Mouse (Mus musculus) heart, postnatal 0 days (tissue): Measurements from ENCODE around the gene Pml. TPM values are rescaled to one million over a fixed set of nuclear protein-coding genes. Genes with fewer than 3 reads are reported as not detected.

Source experiments
- ATAC-seq: fragments of 200-750 bp; cut with Nextera tagmentation; 2 replicates; pipeline ENCODE4 v1.8.0; 2017; ENCODE audit warnings: low read depth, moderate number of reproducible peaks, moderate library complexity; ENCODE audit not compliant: insufficient read depth
- DNase-seq: peaks from one replicate; pipeline ENCODE4 v3.0.0-alpha.2; 2016; ENCODE audit warnings: low spot score
- H3K27ac ChIP-seq: fragments of 300-500 bp; sonication (generic); 2 replicates; pipeline ENCODE4 v1.5.1; 2014; ENCODE audit warnings: low read depth, mild to moderate bottlenecking
- H3K27me3 ChIP-seq: fragments of 300-500 bp; sonication (generic); 2 replicates; pipeline ENCODE4 v1.6.1; 2014; ENCODE audit warnings: low read length, mixed read lengths; ENCODE audit not compliant: control insufficient read depth, insufficient read depth
- H3K36me3 ChIP-seq: fragments of 300-500 bp; sonication (generic); replicated peaks from 2 replicates; pipeline ENCODE4 v1.6.1; 2014; ENCODE audit warnings: low read length, mixed read lengths; ENCODE audit not compliant: control insufficient read depth, insufficient read depth
- H3K4me1 ChIP-seq: fragments of 300-500 bp; sonication (generic); 2 replicates; pipeline ENCODE4 v1.6.1; 2014; ENCODE audit warnings: antibody characterized with exemption; ENCODE audit not compliant: control insufficient read depth, insufficient read depth
- H3K4me2 ChIP-seq: fragments of 300-500 bp; sonication (generic); 2 replicates; pipeline ENCODE4 v1.6.1; 2014; ENCODE audit warnings: low read depth, mild to moderate bottlenecking, low read length, moderate library complexity
- H3K4me3 ChIP-seq: fragments of 300-500 bp; sonication (generic); 2 replicates; pipeline ENCODE4 v1.5.1; 2014; ENCODE audit warnings: low read depth, low read length
- H3K9ac ChIP-seq: fragments of 300-500 bp; sonication (generic); replicated peaks from 2 replicates; pipeline ENCODE4 v1.6.1; 2014; ENCODE audit warnings: low read depth, low read length, mixed read lengths
- H3K9me3 ChIP-seq: fragments of 300-500 bp; sonication (generic); replicated peaks from 2 replicates; pipeline ENCODE4 v1.6.1; 2016; ENCODE audit warnings: low read length; ENCODE audit not compliant: control insufficient read depth
- CTCF ChIP-seq: IDR thresholded peaks from 2 replicates; pipeline ENCODE4 v1.5.1; 2016; ENCODE audit warnings: antibody characterized with exemption, control low read depth, low read depth
- EP300 ChIP-seq: IDR thresholded peaks from 2 replicates; pipeline ENCODE4 v1.6.1; 2016; ENCODE audit warnings: antibody characterized with exemption, low read depth
- WGBS: fragments of 180-500 bp; shearing (Covaris S2); extraction: QIAGEN DNeasy Blood & Tissue Kit; methylation state at CpG from one replicate; pipeline ENCODE4 v1.1.7; 2014; 5-methylcytosine and 5-hydroxymethylcytosine counted together
- polyA plus RNA-seq: library from polyadenylated mRNA; unstranded; fragments of >200 nt; fragmentation: Nextera tagmentation; extraction: Ambion mirVana; gene quantifications from 2 replicates; pipeline ENCODE4 v1.2.1, GENCODE M21; 2015
- total RNA-seq: library from RNA; depleted of rRNA; stranded (reverse); fragments of >200 nt; gene quantifications from 2 replicates; pipeline ENCODE4 v1.2.3, GENCODE M21; 2014; ENCODE audit warnings: low replicate concordance

Gene Pml
- total and polyA plus RNA-seq, 2 experiments from 2014 or later = 5.2 to 15.0 TPM

DNA sequence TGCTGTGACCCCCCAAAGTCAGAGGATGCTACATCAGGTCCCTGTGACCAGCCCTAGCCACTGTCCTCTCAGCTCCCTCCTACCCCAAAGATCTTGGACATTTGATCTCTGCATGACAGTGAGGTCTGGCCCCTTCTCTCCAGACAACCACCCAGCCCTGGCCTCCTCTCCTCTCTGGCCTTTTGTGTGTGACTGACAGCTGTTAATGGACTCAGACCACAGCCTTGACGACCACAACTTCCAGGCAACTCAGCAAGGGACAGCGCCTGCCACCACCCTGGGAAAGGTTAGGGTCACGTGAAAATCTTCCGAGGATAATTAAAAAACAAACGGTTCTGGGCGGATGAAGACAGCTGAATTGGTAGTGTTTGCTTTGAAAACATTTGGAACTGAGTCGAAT lies 44.9 kb upstream of the Pml start:
- Histone ChIP-seq H3K36me3 (no peaks in the 10 kb centered on the region; the same call in 1 of the 2 replicates), H3K9me3 (no peaks in the 10 kb centered on the region), H3K4me3 (no peak overlapping the region), H3K9ac (no peak overlapping the region), H3K4me1 (no peaks in the 10 kb centered on the region), H3K4me2 (no peak overlapping the region), H3K27me3 (no peaks in the 10 kb centered on the region), H3K27ac (no peak overlapping the region)
- DNase-seq = no peak
- TF ChIP-seq CTCF (no peak), EP300 (no peak)
- no peak for ATAC-seq
- whole genome bisulfite sequencing = 76% methylated on average over 7 of the region's 7 CpGs

DNA sequence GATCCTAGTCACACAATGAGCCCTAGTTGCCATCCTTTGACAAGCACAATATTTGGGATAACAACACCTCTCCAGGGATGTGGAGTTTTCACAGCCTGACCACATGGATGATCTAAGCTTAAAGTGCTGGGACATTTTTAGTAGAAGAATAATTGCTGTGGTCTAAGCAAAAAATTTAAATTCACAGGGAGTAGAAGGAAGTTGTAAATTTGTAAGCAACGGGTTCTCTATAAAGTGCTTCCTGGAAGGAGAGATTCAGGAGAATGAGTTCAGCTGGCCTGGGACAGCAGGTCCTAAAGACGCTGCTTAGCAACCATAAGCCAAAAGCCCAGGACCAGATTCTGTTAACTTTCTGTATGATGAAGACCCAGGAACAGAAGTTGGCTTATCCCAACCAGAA lies 40.3 kb upstream of the Pml start:
- TF ChIP-seq EP300 = no peak
- no peak for TF ChIP-seq CTCF
- Histone ChIP-seq H3K9ac (no peak overlapping the region), H3K4me2 (no peak overlapping the region), H3K4me1 (no peaks in the 10 kb centered on the region), H3K36me3 (no peaks in the 10 kb centered on the region; the same call in 1 of the 2 replicates), H3K4me3 (no peak overlapping the region), H3K9me3 (no peaks in the 10 kb centered on the region), H3K27ac (no peak overlapping the region), H3K27me3 (no peaks in the 10 kb centered on the region)
- DNase-seq (no peak), ATAC-seq (no peak)
- 81% methylated on average over 2 of the region's 2 CpGs for WGBS

DNA sequence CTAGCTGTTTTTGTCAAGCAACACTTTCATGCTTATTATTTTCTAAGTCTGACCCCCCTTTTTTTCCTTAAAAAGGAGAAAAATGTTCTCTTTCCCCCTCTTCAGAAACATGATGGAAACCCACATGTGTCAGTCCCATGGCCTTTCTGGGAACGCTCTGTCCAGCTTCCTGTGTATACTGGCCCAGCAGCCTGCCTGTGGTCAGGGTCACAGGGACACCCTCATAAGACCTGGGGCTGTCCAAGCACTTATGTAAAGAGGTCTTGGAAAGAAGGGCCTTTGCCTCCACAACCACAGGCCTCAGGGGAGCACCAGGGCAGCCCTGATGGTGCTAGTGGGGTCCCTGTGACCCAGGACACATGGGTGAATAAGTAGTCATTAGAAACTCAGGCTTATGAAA lies 39.5 kb upstream of the Pml start:
- no peak overlapping the region for H3K9ac ChIP-seq
- H3K27ac ChIP-seq = no peak overlapping the region
- no peaks in the 10 kb centered on the region for H3K27me3 ChIP-seq
- no peak overlapping the region for H3K4me3 ChIP-seq
- no peaks in the 10 kb centered on the region for H3K4me1 ChIP-seq
- 89% methylated on average over 1 of the region's 1 CpGs for WGBS
- ATAC-seq (no peak), DNase-seq (no peak)
- TF ChIP-seq EP300 (no peak), CTCF (no peak)
- H3K36me3 ChIP-seq = no peaks in the 10 kb centered on the region; the same call in 1 of the 2 replicates
- no peak overlapping the region for H3K4me2 ChIP-seq
- no peaks in the 10 kb centered on the region for H3K9me3 ChIP-seq

DNA sequence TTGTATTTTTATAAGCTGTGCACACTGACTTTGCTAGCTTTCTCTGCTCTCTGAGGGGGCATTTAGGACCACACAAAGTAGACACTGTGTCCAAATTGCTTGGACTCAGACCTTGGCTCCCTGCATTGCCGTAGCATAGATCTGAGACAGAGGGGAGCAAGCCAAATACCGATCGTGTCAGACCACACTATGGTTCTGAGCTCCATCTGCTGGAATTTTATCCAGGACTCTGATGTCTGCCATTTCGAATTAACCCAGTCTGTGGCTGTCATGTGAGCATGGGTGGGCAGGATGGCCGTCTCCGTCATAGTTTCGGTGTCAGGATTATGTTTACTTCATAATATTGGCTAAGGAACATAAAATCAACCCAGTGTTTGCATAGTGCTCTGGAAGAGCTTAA lies 33.8 kb upstream of the Pml start:
- H3K9ac ChIP-seq = no peak overlapping the region
- H3K4me1 ChIP-seq = 0 out of 2 replicates have a peak, but pooled peaks cover 3% of the 10 kb centered on the region
- DNase-seq (peak; percentile 5), ATAC-seq (no peak)
- H3K36me3 ChIP-seq = no peaks in the 10 kb centered on the region
- H3K4me3 ChIP-seq = no peak overlapping the region
- TF ChIP-seq CTCF (no peak), EP300 (no peak)
- H3K27me3 ChIP-seq = no peaks in the 10 kb centered on the region
- H3K4me2 ChIP-seq = no peak overlapping the region
- 48% methylated on average over 7 of the region's 7 CpGs for WGBS
- H3K9me3 ChIP-seq = no peaks in the 10 kb centered on the region
- peak overlapping the region; percentile 10; the same call in 1 of the 2 replicates for H3K27ac ChIP-seq

GRCm38 (mm10) chr9:58281597-58281996 lies 32.0 kb upstream of the Pml start:
- H3K4me3 ChIP-seq = no peak overlapping the region
- peak; percentile 51 for TF ChIP-seq CTCF
- no peak for TF ChIP-seq EP300
- WGBS = 64% methylated on average over 3 of the region's 3 CpGs
- peak; percentile 5 for DNase-seq
- H3K9ac ChIP-seq = no peak overlapping the region
- no peak overlapping the region for H3K4me2 ChIP-seq
- H3K9me3 ChIP-seq = no peaks in the 10 kb centered on the region
- H3K27me3 ChIP-seq = no peaks in the 10 kb centered on the region
- H3K4me1 ChIP-seq = 0 out of 2 replicates have a peak, but pooled peaks cover 3% of the 10 kb centered on the region
- no peak overlapping the region for H3K27ac ChIP-seq
- no peaks in the 10 kb centered on the region for H3K36me3 ChIP-seq
- no peak for ATAC-seq
